Mouse (Mus musculus) intestine, embryonic 14.5 days (tissue): ENCODE data around the gene Ednrb. TPM values are rescaled to one million over a fixed set of nuclear protein-coding genes. Genes with fewer than 3 reads are reported as not detected.

ENCODE experiments used
- ATAC-seq: fragments of 200-750 bp; cut with Nextera tagmentation; replicated peaks from 2 replicates; pipeline ENCODE4 v1.8.0; 2017; ENCODE audit warnings: low read depth, moderate number of reproducible peaks, moderate TSS enrichment, moderate library complexity; ENCODE audit not compliant: low FRiP score, low TSS enrichment
- DNase-seq: peaks from one replicate; pipeline ENCODE4 v3.0.0-alpha.2; 2018; ENCODE audit warnings: low spot score
- H3K27ac ChIP-seq: fragments of 300-500 bp; sonication (generic); 2 replicates; pipeline ENCODE4 v1.5.1; 2014; ENCODE audit warnings: low read depth, mild to moderate bottlenecking, control low read depth
- H3K27me3 ChIP-seq: fragments of 300-500 bp; sonication (generic); replicated peaks from 2 replicates; pipeline ENCODE4 v1.6.1; 2014; ENCODE audit warnings: low read length, control low read depth; ENCODE audit not compliant: control insufficient read depth, insufficient read depth
- H3K36me3 ChIP-seq: fragments of 300-500 bp; sonication (generic); 2 replicates; pipeline ENCODE4 v1.6.1; 2014; ENCODE audit warnings: low read length, control low read depth; ENCODE audit not compliant: control insufficient read depth, insufficient read depth
- H3K4me1 ChIP-seq: fragments of 300-500 bp; sonication (generic); replicated peaks from 2 replicates; pipeline ENCODE4 v1.6.1; 2014; ENCODE audit warnings: low read length, control low read depth, mixed read lengths; ENCODE audit not compliant: control insufficient read depth, insufficient read depth
- H3K4me2 ChIP-seq: fragments of 300-500 bp; sonication (generic); 2 replicates; pipeline ENCODE4 v1.6.1; 2014; ENCODE audit warnings: low read length
- H3K4me3 ChIP-seq: fragments of 300-500 bp; sonication (generic); 2 replicates; pipeline ENCODE4 v1.5.1; 2014; ENCODE audit warnings: low read depth, low read length, control low read depth, mixed read lengths
- H3K9ac ChIP-seq: fragments of 300-500 bp; sonication (generic); 2 replicates; pipeline ENCODE4 v1.6.1; 2014; ENCODE audit warnings: mild to moderate bottlenecking, low read length
- H3K9me3 ChIP-seq: fragments of 300-500 bp; sonication (generic); 2 replicates; pipeline ENCODE4 v1.6.1; 2016; ENCODE audit warnings: low read length, control low read depth; ENCODE audit not compliant: control insufficient read depth
- WGBS: fragments of 180-500 bp; shearing (Covaris S2); extraction: QIAGEN DNeasy Blood & Tissue Kit; methylation state at CpG from one replicate; pipeline ENCODE4 v1.1.7; 2014; 5-methylcytosine and 5-hydroxymethylcytosine counted together
- polyA plus RNA-seq: library from polyadenylated mRNA; unstranded; fragments of >200 nt; fragmentation: Nextera tagmentation; extraction: Ambion mirVana; gene quantifications from 2 replicates; pipeline ENCODE4 v1.2.1, GENCODE M21; 2014

Gene Ednrb
- polyA plus RNA-seq, 1 experiment from 2014 or later = 185 TPM

GRCm38 (mm10) chr14:103814015-103814691 lies 30.0 kb downstream of the Ednrb start:
- H3K4me3 ChIP-seq = no peak overlapping the region
- H3K4me1 ChIP-seq = no peaks in the 10 kb centered on the region; the same call in 1 of the 2 replicates
- no peak overlapping the region for H3K27ac ChIP-seq
- 61% methylated on average over 10 of the region's 10 CpGs for WGBS
- peaks cover 14% of the 10 kb centered on the region; the same call in 1 of the 2 replicates for H3K36me3 ChIP-seq
- H3K4me2 ChIP-seq = no peak overlapping the region
- H3K27me3 ChIP-seq = no peaks in the 10 kb centered on the region
- no peaks in the 10 kb centered on the region for H3K9me3 ChIP-seq
- ATAC-seq (no peak), DNase-seq (no peak)
- H3K9ac ChIP-seq = no peak overlapping the region

- Histone ChIP-seq H3K4me2 (no peak overlapping the region), H3K27me3 (no peaks in the 10 kb centered on the region), H3K4me1 (no peaks in the 10 kb centered on the region; the same call in 1 of the 2 replicates), H3K36me3 (0 out of 2 replicates have a peak, but pooled peaks cover 7% of the 10 kb centered on the region), H3K27ac (no peak overlapping the region), H3K9me3 (no peaks in the 10 kb centered on the region), H3K9ac (no peak overlapping the region), H3K4me3 (no peak overlapping the region)
- no peak for DNase-seq
- WGBS = 68% methylated on average over 3 of the region's 3 CpGs
- no peak for ATAC-seq
Measured at GRCm38 (mm10) chr14:103813246-103813645, 31.0 kb downstream of the Ednrb start.

GRCm38 (mm10) chr14:103811291-103811690 lies 32.9 kb downstream of the Ednrb start:
- H3K27me3 ChIP-seq = no peaks in the 10 kb centered on the region
- 0 out of 2 replicates have a peak, but pooled peaks cover 5% of the 10 kb centered on the region for H3K36me3 ChIP-seq
- H3K4me3 ChIP-seq = no peak overlapping the region
- ATAC-seq = no peak
- no peak overlapping the region for H3K4me2 ChIP-seq
- H3K27ac ChIP-seq = no peak overlapping the region
- no peak for DNase-seq
- H3K4me1 ChIP-seq = no peaks in the 10 kb centered on the region; the same call in 1 of the 2 replicates
- H3K9ac ChIP-seq = no peak overlapping the region
- no peaks in the 10 kb centered on the region for H3K9me3 ChIP-seq
- 92% methylated on average over 7 of the region's 7 CpGs for WGBS

- H3K4me3 ChIP-seq = no peak overlapping the region
- H3K27me3 ChIP-seq = no peaks in the 10 kb centered on the region
- no peak overlapping the region for H3K9ac ChIP-seq
- H3K9me3 ChIP-seq = no peaks in the 10 kb centered on the region
- no peaks in the 10 kb centered on the region for H3K4me1 ChIP-seq
- H3K4me2 ChIP-seq = no peak overlapping the region
- no peak overlapping the region for H3K27ac ChIP-seq
- 68% methylated on average over 4 of the region's 4 CpGs for WGBS
- no peaks in the 10 kb centered on the region for H3K36me3 ChIP-seq
- ATAC-seq (no peak), DNase-seq (no peak)
Measured at GRCm38 (mm10) chr14:103803907-103804659, 40.1 kb downstream of the Ednrb start.

DNA sequence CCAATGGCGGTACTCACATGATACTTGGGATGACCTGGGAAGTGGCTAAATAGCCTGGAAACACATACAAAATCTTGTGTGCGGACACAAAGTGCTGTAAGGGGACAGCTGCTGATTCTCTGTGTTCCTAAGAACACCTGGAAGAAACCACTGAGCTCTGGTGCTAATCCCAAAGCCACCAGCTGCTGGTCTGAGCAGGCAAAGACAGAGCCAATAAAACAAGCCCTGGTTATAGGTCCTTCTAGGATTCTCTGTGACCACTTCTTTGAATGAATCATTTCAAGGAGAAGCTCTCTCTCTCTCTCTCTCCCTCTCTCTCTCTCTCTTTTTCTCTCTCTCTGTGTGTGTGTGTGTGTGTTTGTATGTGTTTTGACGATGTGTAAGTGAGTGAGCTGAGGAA lies 47.1 kb downstream of the Ednrb start:
- H3K36me3 ChIP-seq = no peaks in the 10 kb centered on the region
- 75% methylated on average over 3 of the region's 3 CpGs for WGBS
- H3K4me2 ChIP-seq = no peak overlapping the region
- no peaks in the 10 kb centered on the region; the same call in 1 of the 2 replicates for H3K4me1 ChIP-seq
- no peak for DNase-seq
- no peak overlapping the region for H3K9ac ChIP-seq
- no peak overlapping the region for H3K27ac ChIP-seq
- H3K4me3 ChIP-seq = no peak overlapping the region
- H3K9me3 ChIP-seq = no peaks in the 10 kb centered on the region
- ATAC-seq = no peak
- no peaks in the 10 kb centered on the region for H3K27me3 ChIP-seq

GRCm38 (mm10) chr14:103795591-103795990 lies 48.6 kb downstream of the Ednrb start:
- DNase-seq = no peak
- no peaks in the 10 kb centered on the region for H3K27me3 ChIP-seq
- H3K9ac ChIP-seq = no peak overlapping the region
- H3K9me3 ChIP-seq = no peaks in the 10 kb centered on the region
- no peak overlapping the region for H3K27ac ChIP-seq
- ATAC-seq = no peak
- WGBS = 100% methylated on average over 1 of the region's 1 CpGs
- H3K4me3 ChIP-seq = no peak overlapping the region
- no peaks in the 10 kb centered on the region; the same call in 1 of the 2 replicates for H3K4me1 ChIP-seq
- H3K36me3 ChIP-seq = no peaks in the 10 kb centered on the region
- no peak overlapping the region for H3K4me2 ChIP-seq

DNA sequence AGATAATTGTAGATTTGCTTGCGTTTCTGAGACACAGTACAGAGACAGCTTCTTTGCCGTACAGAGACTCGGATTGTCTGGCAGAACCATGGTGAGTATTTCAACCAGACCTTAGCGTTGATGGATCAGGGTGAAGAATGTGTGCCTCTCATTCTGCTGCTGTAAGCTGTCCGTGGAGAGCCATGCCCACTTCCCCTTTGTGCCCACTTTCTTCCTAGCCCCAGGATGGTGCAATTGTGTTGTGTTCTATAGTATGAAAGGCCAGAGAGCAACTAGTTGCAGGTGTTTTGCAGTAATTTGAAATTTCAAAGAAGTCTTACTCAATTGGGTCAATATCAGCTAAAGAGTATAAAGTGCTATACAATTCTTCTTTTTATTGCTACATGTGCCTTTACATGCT lies 50.8 kb downstream of the Ednrb start:
- no peak overlapping the region for H3K4me2 ChIP-seq
- no peak overlapping the region for H3K27ac ChIP-seq
- ATAC-seq = no peak
- H3K9me3 ChIP-seq = no peaks in the 10 kb centered on the region
- no peaks in the 10 kb centered on the region; the same call in 1 of the 2 replicates for H3K4me1 ChIP-seq
- H3K36me3 ChIP-seq = no peaks in the 10 kb centered on the region
- no peak for DNase-seq
- 60% methylated on average over 5 of the region's 5 CpGs for WGBS
- no peak overlapping the region for H3K4me3 ChIP-seq
- H3K9ac ChIP-seq = no peak overlapping the region
- no peaks in the 10 kb centered on the region for H3K27me3 ChIP-seq

GRCm38 (mm10) chr14:103792726-103793125 lies 51.5 kb downstream of the Ednrb start:
- WGBS = 53% methylated on average over 1 of the region's 1 CpGs
- ATAC-seq = no peak
- no peak for DNase-seq

More at GRCm38 (mm10) chr14:103792726-103793125, 51.5 kb downstream of the Ednrb start:
- Histone ChIP-seq H3K27ac (no peak overlapping the region), H3K27me3 (no peaks in the 10 kb centered on the region), H3K9me3 (no peaks in the 10 kb centered on the region), H3K4me1 (no peaks in the 10 kb centered on the region; the same call in 1 of the 2 replicates), H3K9ac (no peak overlapping the region), H3K4me2 (no peak overlapping the region), H3K4me3 (no peak overlapping the region), H3K36me3 (no peaks in the 10 kb centered on the region)
